Mouse (Mus musculus) lung, embryonic 14.5 days (tissue): ENCODE results near the gene Yif1b. TPM values are rescaled to one million over a fixed set of nuclear protein-coding genes. Genes with fewer than 3 reads are reported as not detected.

Experiments used
- ATAC-seq: fragments of 200-750 bp; cut with Nextera tagmentation; 2 replicates; pipeline ENCODE4 v1.8.0; 2017; ENCODE audit warnings: mild to moderate bottlenecking, moderate TSS enrichment, moderate library complexity; ENCODE audit not compliant: insufficient read depth
- DNase-seq: peaks from one replicate; pipeline ENCODE4 v3.0.0-alpha.2; 2015
- H3K27ac ChIP-seq: fragments of 300-500 bp; sonication (generic); 2 replicates; pipeline ENCODE4 v1.5.1; 2014; ENCODE audit warnings: low read depth, mild to moderate bottlenecking, moderate library complexity
- H3K27me3 ChIP-seq: fragments of 300-500 bp; sonication (generic); 2 replicates; pipeline ENCODE4 v1.6.1; 2014; ENCODE audit warnings: low read length, control low read depth; ENCODE audit not compliant: insufficient read depth
- H3K36me3 ChIP-seq: fragments of 300-500 bp; sonication (generic); 2 replicates; pipeline ENCODE4 v1.6.1; 2014; ENCODE audit warnings: control low read depth; ENCODE audit not compliant: insufficient read depth
- H3K4me1 ChIP-seq: fragments of 300-500 bp; sonication (generic); 2 replicates; pipeline ENCODE4 v1.6.1; 2014; ENCODE audit warnings: antibody characterized with exemption, control low read depth; ENCODE audit not compliant: insufficient read depth
- H3K4me2 ChIP-seq: fragments of 300-500 bp; sonication (generic); 2 replicates; pipeline ENCODE4 v1.6.1; 2014; ENCODE audit warnings: mild to moderate bottlenecking
- H3K4me3 ChIP-seq: fragments of 300-500 bp; sonication (generic); 2 replicates; pipeline ENCODE4 v1.5.1; 2014; ENCODE audit warnings: low read depth, low read length
- H3K9ac ChIP-seq: fragments of 300-500 bp; sonication (generic); 2 replicates; pipeline ENCODE4 v1.6.1; 2014
- H3K9me3 ChIP-seq: fragments of 300-500 bp; sonication (generic); 2 replicates; pipeline ENCODE4 v1.6.1; 2016; ENCODE audit warnings: low read depth, low read length, control low read depth
- CTCF ChIP-seq: IDR thresholded peaks from 2 replicates; pipeline ENCODE4 v1.5.1; 2016; ENCODE audit warnings: antibody characterized with exemption, low read depth
- WGBS: fragments of 180-500 bp; shearing (Covaris S2); extraction: QIAGEN DNeasy Blood & Tissue Kit; methylation state at CpG from one replicate; pipeline ENCODE4 v1.1.7; 2014; 5-methylcytosine and 5-hydroxymethylcytosine counted together
- polyA plus RNA-seq: library from polyadenylated mRNA; unstranded; fragments of >200 nt; fragmentation: Nextera tagmentation; extraction: Ambion mirVana; gene quantifications from 2 replicates; pipeline ENCODE4 v1.2.1, GENCODE M21; 2014

The Yif1b gene
- polyA plus RNA-seq, 1 experiment from 2014 or later: 123 TPM

DNA sequence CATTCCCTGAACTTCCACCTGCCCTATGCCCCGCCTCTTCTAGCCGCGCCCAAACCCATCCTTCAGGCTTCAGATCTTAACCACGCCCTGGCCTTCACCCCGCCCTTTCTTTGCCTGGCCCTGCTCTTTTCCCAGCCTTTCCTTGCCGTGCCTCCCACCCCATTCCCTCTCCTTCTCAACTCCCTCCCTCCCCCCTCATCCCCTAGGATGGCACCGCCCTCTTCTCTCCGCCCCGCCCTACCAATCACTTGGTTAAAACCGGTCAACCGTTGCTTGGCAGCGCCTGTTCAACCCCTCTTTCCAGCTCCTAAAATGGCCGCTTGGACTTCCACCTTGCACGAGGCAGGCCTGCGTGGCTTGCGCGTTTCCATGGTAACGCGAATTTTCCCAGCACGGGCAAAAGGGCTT, 24.4 kb upstream of the Yif1b start, which contains the start of gene Catsperg1:
TSS of gene Catsperg1 (minus strand) at position 361 of the 408 bp plus-strand sequence.
- peak; percentile 70 for DNase-seq
- Histone ChIP-seq H3K27ac (no peak within 1 kb of the TSS), H3K27me3 (peaks cover 6% of the 10 kb centered on the region; the same call in 1 of the 2 replicates), H3K4me3 (no peak within 1 kb of the TSS), H3K9me3 (peaks cover 3% of the 10 kb centered on the region; the same call in 1 of the 2 replicates), H3K4me2 (peak within 1 kb of the TSS; percentile 62), H3K4me1 (peaks cover 7% of the 10 kb centered on the region; the same call in 1 of the 2 replicates), H3K9ac (no peak within 1 kb of the TSS), H3K36me3 (no peaks in the 10 kb centered on the region)
- TF ChIP-seq CTCF: no peak
- 3% methylated on average over 20 of the region's 20 CpGs for WGBS
- ATAC-seq: peak; percentile 52

DNA sequence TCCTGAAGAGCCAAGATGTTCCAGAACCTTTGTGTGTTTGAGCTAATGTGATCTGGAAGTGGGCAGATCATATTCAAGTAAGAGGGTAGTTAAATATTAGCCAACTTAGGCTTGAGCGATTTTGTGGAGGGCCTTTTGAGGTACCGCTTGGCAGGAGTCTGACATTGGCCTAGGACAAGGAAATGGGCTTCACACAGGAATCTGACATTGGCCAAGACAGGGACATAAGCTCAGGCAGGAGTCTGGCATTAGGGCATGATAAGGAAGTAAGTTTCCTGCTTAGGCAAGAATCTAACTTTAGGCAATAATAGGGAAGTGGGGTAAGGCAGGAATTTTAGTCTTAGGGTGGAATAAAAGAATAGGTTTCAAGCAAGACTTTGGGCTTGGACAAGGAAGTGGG, 23.9 kb upstream of the Yif1b start:
- no peak for TF ChIP-seq CTCF
- Histone ChIP-seq H3K27me3 (peaks cover 6% of the 10 kb centered on the region; the same call in 1 of the 2 replicates), H3K4me1 (peaks cover 7% of the 10 kb centered on the region; the same call in 1 of the 2 replicates), H3K27ac (no peak overlapping the region), H3K36me3 (no peaks in the 10 kb centered on the region), H3K9me3 (peaks cover 3% of the 10 kb centered on the region; the same call in 1 of the 2 replicates), H3K4me2 (no peak overlapping the region), H3K4me3 (no peak overlapping the region), H3K9ac (no peak overlapping the region)
- DNase-seq (peak; percentile 37), ATAC-seq (peak; percentile 4; the same call in 1 of the 2 replicates)
- WGBS: 49% methylated on average over 2 of the region's 2 CpGs

DNA sequence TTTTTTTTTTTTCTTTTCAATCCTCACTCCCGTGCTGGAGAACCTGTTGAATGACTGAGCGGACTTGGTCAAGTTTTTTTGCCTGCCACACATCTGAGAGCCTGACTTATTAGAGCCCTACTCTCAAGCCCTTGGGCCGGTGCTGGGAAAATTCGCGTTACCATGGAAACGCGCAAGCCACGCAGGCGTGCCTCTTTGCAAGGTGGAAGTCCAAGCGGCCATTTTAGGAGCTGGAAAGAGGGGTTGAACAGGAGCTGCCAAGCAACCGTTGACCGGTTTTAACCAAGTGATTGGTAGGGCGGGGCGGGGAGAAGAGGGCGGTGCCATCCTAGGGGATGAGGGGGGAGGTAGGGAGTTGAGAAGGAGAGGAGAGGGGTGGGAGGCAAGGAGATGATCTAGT, 23.3 kb upstream of the Yif1b start:
- H3K9me3 ChIP-seq: peaks cover 3% of the 10 kb centered on the region; the same call in 1 of the 2 replicates
- H3K4me3 ChIP-seq: no peak overlapping the region
- DNase-seq: no peak
- H3K9ac ChIP-seq: no peak overlapping the region
- no peaks in the 10 kb centered on the region for H3K36me3 ChIP-seq
- H3K27ac ChIP-seq: no peak overlapping the region
- 36% methylated on average over 15 of the region's 15 CpGs for WGBS
- no peak for TF ChIP-seq CTCF
- no peak overlapping the region for H3K4me2 ChIP-seq
- H3K27me3 ChIP-seq: peaks cover 6% of the 10 kb centered on the region; the same call in 1 of the 2 replicates
- ATAC-seq: no peak
- H3K4me1 ChIP-seq: peaks cover 7% of the 10 kb centered on the region; the same call in 1 of the 2 replicates

DNA sequence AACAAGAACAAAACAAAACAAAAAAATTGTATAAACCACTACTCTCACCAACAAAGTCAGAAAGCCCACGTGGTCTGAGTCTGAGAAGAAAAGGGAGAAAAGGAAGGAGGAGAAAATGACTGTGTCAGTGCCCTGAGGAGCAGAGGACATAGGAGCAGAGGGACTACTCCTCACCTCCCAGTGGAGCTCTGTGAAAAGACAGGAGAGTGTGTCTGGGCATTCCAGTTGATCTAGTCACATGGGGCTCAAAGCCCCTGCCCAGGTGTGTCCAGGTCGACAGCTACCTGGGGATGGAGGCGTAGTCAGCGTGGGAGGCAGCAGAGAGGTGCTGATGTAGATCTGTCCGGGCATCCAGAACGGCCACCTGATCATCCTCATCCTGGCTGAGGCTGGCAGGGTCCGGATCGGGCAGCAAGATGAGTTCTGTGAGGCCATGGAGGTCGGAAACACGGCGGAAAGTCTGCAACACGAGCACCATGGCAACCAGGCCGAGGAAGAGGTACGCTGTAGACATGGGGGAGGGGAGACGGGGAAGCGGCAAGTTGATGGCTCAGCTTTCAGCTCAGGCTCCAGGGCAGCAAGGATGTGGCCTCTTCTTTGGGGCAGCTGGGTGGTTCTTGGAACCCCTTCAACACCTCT, 13.3 kb upstream of the Yif1b start:
- Histone ChIP-seq H3K4me3 (peak overlapping the region; percentile 3; the same call in 1 of the 2 replicates), H3K4me1 (no peaks in the 10 kb centered on the region), H3K9me3 (no peaks in the 10 kb centered on the region; the same call in 1 of the 2 replicates), H3K4me2 (peak overlapping the region; percentile 25), H3K36me3 (no peaks in the 10 kb centered on the region), H3K9ac (peak overlapping the region; percentile 8; the same call in 1 of the 2 replicates), H3K27me3 (no peaks in the 10 kb centered on the region), H3K27ac (no peak overlapping the region)
- ATAC-seq: no peak
- DNase-seq: peak; percentile 18
- no peak for TF ChIP-seq CTCF
- WGBS: 12% methylated on average over 16 of the region's 16 CpGs

GRCm38 (mm10) chr7:29225520-29225919, 12.6 kb upstream of the Yif1b start:
- Histone ChIP-seq H3K4me1 (no peaks in the 10 kb centered on the region), H3K27ac (no peak overlapping the region), H3K9ac (no peak overlapping the region), H3K9me3 (no peaks in the 10 kb centered on the region), H3K4me2 (peak overlapping the region; percentile 25; the same call in 1 of the 2 replicates), H3K4me3 (no peak overlapping the region), H3K27me3 (no peaks in the 10 kb centered on the region), H3K36me3 (no peaks in the 10 kb centered on the region)
- ATAC-seq (peak; percentile 38; the same call in 1 of the 2 replicates), DNase-seq (no peak)
- 65% methylated on average over 13 of the region's 13 CpGs for WGBS
- no peak for TF ChIP-seq CTCF

DNA sequence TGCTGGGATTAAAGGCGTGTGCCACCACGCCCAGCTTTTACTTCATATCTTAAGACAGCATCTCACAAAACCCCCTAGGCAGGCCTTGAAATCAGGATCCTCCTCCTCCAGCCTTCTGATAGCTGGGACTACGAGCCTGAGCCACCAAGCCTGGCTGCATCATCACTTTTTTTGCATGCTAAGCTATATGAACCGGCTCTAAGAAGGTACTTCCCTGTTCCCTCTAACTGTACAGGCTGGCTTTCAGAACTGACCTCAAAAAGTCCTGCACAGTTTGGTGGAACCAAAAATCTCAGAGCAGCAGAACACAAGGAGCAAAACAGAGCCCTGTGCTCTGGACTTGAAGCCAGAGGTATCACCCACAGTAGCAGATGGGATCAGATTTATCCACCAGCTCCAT, 9.9 kb upstream of the Yif1b start:
- peaks cover 15% of the 10 kb centered on the region for H3K27me3 ChIP-seq
- ATAC-seq: no peak
- WGBS: 68% methylated on average over 4 of the region's 4 CpGs
- DNase-seq: no peak
- no peak overlapping the region for H3K9ac ChIP-seq
- H3K4me1 ChIP-seq: no peaks in the 10 kb centered on the region
- no peaks in the 10 kb centered on the region for H3K9me3 ChIP-seq
- H3K4me3 ChIP-seq: no peak overlapping the region
- H3K4me2 ChIP-seq: no peak overlapping the region
- H3K36me3 ChIP-seq: no peaks in the 10 kb centered on the region
- no peak for TF ChIP-seq CTCF
- H3K27ac ChIP-seq: no peak overlapping the region

GRCm38 (mm10) chr7:29230560-29230959, 7.6 kb upstream of the Yif1b start:
- Histone ChIP-seq H3K9me3 (no peaks in the 10 kb centered on the region), H3K9ac (no peak overlapping the region), H3K36me3 (no peaks in the 10 kb centered on the region), H3K4me2 (no peak overlapping the region), H3K27ac (no peak overlapping the region), H3K4me1 (no peaks in the 10 kb centered on the region), H3K4me3 (no peak overlapping the region), H3K27me3 (peaks cover 15% of the 10 kb centered on the region)
- DNase-seq (no peak), ATAC-seq (no peak)
- 37% methylated on average over 3 of the region's 3 CpGs for WGBS
- no peak for TF ChIP-seq CTCF
